Mouse (Mus musculus) forebrain, embryonic 14.5 days (tissue): Measurements from ENCODE around the gene BC005537. TPM values are rescaled to one million over a fixed set of nuclear protein-coding genes. Genes with fewer than 3 reads are reported as not detected.

Experiments
- ATAC-seq: fragments of 200-750 bp; cut with Nextera tagmentation; 2 replicates; pipeline ENCODE4 v1.8.0; 2017; ENCODE audit warnings: mild to moderate bottlenecking, moderate library complexity
- DNase-seq: peaks from one replicate; pipeline ENCODE4 v3.0.0-alpha.2; 2015; ENCODE audit warnings: low spot score
- H3K27ac ChIP-seq: fragments of 300-500 bp; sonication (generic); 2 replicates; pipeline ENCODE4 v1.5.1; 2014; ENCODE audit warnings: low read depth, mild to moderate bottlenecking, control low read depth, low read length, moderate library complexity
- H3K27me3 ChIP-seq: fragments of 300-500 bp; sonication (generic); replicated peaks from 2 replicates; pipeline ENCODE4 v1.6.1; 2014; ENCODE audit warnings: low read length, control low read depth, mixed read lengths; ENCODE audit not compliant: control insufficient read depth, insufficient read depth
- H3K36me3 ChIP-seq: fragments of 300-500 bp; sonication (generic); 2 replicates; pipeline ENCODE4 v1.6.1; 2014; ENCODE audit warnings: low read length, control low read depth; ENCODE audit not compliant: control insufficient read depth, insufficient read depth
- H3K4me1 ChIP-seq: fragments of 300-500 bp; sonication (generic); 2 replicates; pipeline ENCODE4 v1.6.1; 2014; ENCODE audit warnings: antibody characterized with exemption, low read length, control low read depth; ENCODE audit not compliant: control insufficient read depth, insufficient read depth
- H3K4me2 ChIP-seq: fragments of 300-500 bp; sonication (generic); 2 replicates; pipeline ENCODE4 v1.6.1; 2014; ENCODE audit warnings: mild to moderate bottlenecking, control low read depth, low read length
- H3K4me3 ChIP-seq: fragments of 300-500 bp; sonication (generic); 2 replicates; pipeline ENCODE4 v1.5.1; 2014; ENCODE audit warnings: low read depth, low read length, control low read depth
- H3K9ac ChIP-seq: fragments of 300-500 bp; sonication (generic); 2 replicates; pipeline ENCODE4 v1.6.1; 2014; ENCODE audit warnings: mild to moderate bottlenecking, low read length, control low read depth, moderate library complexity
- H3K9me3 ChIP-seq: fragments of 300-500 bp; sonication (generic); replicated peaks from 2 replicates; pipeline ENCODE4 v1.6.1; 2016; ENCODE audit warnings: low read length, control low read depth, mixed read lengths; ENCODE audit not compliant: control insufficient read depth
- WGBS: fragments of 180-500 bp; shearing (Covaris S2); extraction: QIAGEN DNeasy Blood & Tissue Kit; methylation state at CpG from one replicate; pipeline ENCODE4 v1.1.7; 2014; 5-methylcytosine and 5-hydroxymethylcytosine counted together
- polyA plus RNA-seq: library from polyadenylated mRNA; unstranded; fragments of >200 nt; fragmentation: Nextera tagmentation; extraction: Ambion mirVana; gene quantifications from 2 replicates; pipeline ENCODE4 v1.2.1, GENCODE M21; 2014

The BC005537 gene
- polyA plus RNA-seq, 1 experiment from 2014 or later: 50.3 TPM

DNA sequence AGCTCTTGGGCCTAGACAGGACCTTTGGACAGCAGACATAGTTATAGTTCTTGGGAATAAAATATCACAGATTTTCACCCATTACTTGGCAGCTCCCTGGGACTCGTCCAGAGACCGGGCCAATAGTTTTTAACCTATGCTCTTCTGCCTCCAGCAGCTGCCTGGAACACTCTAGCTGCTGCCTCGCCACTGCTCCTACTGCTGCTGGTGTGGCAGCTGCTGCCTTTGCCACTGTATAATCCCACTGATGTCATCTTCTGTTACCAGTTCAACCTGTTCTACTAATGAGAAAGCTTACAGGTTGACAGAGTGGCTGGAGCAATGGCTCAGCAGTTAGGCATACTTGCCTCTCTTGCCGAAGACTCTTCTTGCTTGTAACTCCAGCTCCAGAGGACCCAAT lies 47.9 kb downstream of the BC005537 start:
- H3K4me2 ChIP-seq: no peak overlapping the region
- no peaks in the 10 kb centered on the region for H3K9me3 ChIP-seq
- no peak overlapping the region for H3K9ac ChIP-seq
- H3K4me1 ChIP-seq: peaks cover 3% of the 10 kb centered on the region; the same call in 1 of the 2 replicates
- H3K27me3 ChIP-seq: no peaks in the 10 kb centered on the region
- H3K4me3 ChIP-seq: no peak overlapping the region
- ATAC-seq: no peak
- DNase-seq: no peak
- no peaks in the 10 kb centered on the region for H3K36me3 ChIP-seq
- no peak overlapping the region for H3K27ac ChIP-seq
- WGBS: 81% methylated on average over 4 of the region's 4 CpGs

DNA sequence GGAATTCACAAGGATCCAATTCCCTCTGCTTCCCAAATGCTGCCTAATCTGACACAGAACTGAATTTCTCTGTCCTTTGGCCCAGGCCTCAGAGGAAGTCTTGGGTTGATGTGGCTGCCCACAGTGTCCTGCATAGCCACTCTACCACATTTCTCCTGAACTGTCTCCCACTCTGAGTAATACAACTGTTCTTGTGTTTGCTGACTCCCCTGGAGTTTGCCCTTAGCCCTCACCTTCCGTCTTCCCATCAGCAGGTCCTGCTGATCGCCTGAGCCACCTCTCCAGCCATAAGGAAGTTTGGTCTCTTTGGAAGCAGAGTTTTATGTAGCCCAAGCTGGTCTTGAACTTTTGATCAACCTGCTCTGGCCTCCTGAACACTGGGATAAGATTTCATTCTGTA lies 50.5 kb downstream of the BC005537 start:
- no peak for ATAC-seq

DNA sequence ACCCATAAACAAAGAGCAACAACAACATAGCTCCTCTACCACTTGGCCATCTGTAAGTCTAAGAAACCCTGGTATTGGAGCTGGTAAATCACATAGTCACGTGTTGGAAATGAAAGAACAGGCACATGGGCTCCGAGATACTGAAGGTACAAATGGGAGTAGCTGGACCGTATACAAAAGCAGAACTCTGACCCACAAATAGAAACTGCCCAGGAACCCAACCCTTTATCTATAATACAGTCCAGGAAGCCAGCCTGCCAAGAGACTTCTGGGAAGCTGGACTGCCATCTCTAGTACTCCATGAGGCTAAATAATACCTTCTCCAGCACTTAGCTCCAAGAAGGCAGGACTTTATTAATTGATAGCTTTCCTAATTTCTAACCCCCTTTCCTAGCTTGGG lies 51.1 kb downstream of the BC005537 start:
- ATAC-seq: no peak
- no peaks in the 10 kb centered on the region for H3K4me1 ChIP-seq
- H3K27me3 ChIP-seq: no peaks in the 10 kb centered on the region
- WGBS: 77% methylated on average over 3 of the region's 3 CpGs
- H3K9ac ChIP-seq: no peak overlapping the region
- no peak overlapping the region for H3K27ac ChIP-seq
- no peak overlapping the region for H3K4me3 ChIP-seq
- DNase-seq: no peak
- no peaks in the 10 kb centered on the region for H3K9me3 ChIP-seq
- H3K36me3 ChIP-seq: no peaks in the 10 kb centered on the region
- H3K4me2 ChIP-seq: no peak overlapping the region

More for the DNA sequence above, 50.5 kb downstream of the BC005537 start:
- WGBS: 91% methylated on average over 2 of the region's 2 CpGs
- Histone ChIP-seq H3K4me2 (no peak overlapping the region), H3K27me3 (no peaks in the 10 kb centered on the region), H3K4me1 (no peaks in the 10 kb centered on the region), H3K36me3 (no peaks in the 10 kb centered on the region), H3K4me3 (no peak overlapping the region), H3K9ac (no peak overlapping the region), H3K9me3 (no peaks in the 10 kb centered on the region), H3K27ac (no peak overlapping the region)
- DNase-seq: no peak

DNA sequence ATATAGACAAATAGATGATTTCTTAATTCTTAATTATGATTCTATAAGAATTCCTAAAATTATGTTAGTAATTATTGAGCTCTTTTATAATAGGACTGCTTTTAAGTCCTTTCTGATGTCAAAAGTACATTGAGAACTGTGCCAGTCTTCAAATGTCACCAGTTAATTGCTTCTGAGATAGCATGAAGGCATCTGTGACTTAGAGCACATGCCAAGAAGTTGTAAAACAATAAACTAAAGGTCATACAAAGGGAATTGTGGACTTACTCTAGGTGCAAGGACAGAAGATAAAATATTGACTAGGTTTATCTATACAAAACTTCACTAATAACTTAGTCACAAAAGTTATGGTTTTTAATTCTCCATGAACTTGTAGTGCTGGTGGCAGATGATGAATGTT lies 57.7 kb downstream of the BC005537 start:
- ATAC-seq (no peak), DNase-seq (no peak)
- H3K4me3 ChIP-seq: no peak overlapping the region
- H3K36me3 ChIP-seq: no peaks in the 10 kb centered on the region
- H3K9ac ChIP-seq: no peak overlapping the region
- H3K4me1 ChIP-seq: no peaks in the 10 kb centered on the region
- no peak overlapping the region for H3K27ac ChIP-seq
- H3K27me3 ChIP-seq: no peaks in the 10 kb centered on the region
- no peak overlapping the region for H3K4me2 ChIP-seq
- no peaks in the 10 kb centered on the region for H3K9me3 ChIP-seq

DNA sequence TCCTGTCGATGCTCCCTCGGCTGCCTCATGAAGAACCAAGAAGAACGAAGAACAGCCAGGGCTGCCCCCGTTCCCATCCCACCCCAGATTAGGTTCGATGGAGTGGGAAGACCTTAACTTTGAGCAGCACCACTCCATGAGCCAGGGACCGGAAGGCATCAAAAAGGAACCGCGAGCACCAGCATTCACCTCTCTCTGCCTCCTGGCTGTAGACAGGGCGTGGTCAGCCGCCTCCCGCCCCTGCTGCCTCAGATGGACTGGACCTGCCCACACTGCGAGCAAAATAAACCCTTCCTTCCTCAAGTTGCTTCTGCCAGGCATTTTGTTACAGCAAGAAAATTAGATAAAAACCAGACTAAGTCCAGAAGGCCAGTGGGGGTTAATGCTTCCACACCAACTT lies 59.6 kb downstream of the BC005537 start:
- H3K36me3 ChIP-seq: no peaks in the 10 kb centered on the region
- ATAC-seq (no peak), DNase-seq (no peak)
- WGBS: 80% methylated on average over 12 of the region's 12 CpGs
- H3K9ac ChIP-seq: no peak overlapping the region
- H3K27ac ChIP-seq: no peak overlapping the region
- H3K4me3 ChIP-seq: no peak overlapping the region
- H3K9me3 ChIP-seq: no peaks in the 10 kb centered on the region
- H3K4me1 ChIP-seq: no peaks in the 10 kb centered on the region
- H3K4me2 ChIP-seq: no peak overlapping the region
- H3K27me3 ChIP-seq: no peaks in the 10 kb centered on the region

DNA sequence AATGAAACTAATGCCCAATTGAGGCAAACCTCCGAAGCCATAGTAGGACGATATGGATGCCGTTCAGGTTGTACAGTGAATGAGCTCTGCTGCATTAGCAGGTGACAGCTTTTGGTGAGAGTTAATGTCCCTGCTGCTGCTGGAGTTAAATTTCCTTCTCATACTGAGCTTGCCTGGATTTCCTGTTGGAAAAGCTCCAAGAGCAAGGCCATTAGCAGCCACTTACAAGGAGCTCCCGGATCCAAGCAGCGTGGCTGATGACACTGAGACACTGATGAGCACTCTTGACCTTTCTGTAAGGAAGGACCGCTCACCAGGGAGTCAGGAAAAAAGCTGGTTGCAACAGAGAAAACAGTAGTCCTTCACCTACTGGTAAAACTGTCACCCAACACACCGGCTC lies 60.6 kb downstream of the BC005537 start:
- Histone ChIP-seq H3K4me1 (no peaks in the 10 kb centered on the region), H3K4me2 (no peak overlapping the region), H3K27ac (no peak overlapping the region), H3K36me3 (no peaks in the 10 kb centered on the region), H3K27me3 (no peaks in the 10 kb centered on the region), H3K4me3 (no peak overlapping the region), H3K9me3 (no peaks in the 10 kb centered on the region), H3K9ac (no peak overlapping the region)
- 81% methylated on average over 7 of the region's 7 CpGs for WGBS
- no peak for DNase-seq
- ATAC-seq: no peak

DNA sequence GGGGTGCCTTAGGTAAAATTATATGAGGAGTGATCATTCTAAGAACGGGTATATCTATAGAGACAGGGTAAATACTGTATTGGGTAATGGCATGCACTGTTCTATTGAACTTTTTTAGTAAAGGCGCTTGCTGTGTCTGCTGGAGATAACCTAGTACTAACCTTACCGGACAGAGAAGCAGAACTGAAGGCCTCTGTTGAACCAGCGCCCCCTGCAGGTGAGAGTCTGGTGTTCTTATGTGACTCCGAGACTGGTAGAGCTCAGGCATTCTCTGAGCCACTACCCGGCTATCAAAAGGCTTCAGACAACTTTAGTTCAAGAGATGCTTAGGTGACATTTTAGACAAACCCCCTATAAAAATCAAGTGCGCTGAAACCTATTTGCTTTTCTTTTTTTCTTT lies 61.1 kb downstream of the BC005537 start:
- Histone ChIP-seq H3K4me2 (no peak overlapping the region), H3K4me1 (no peaks in the 10 kb centered on the region), H3K9ac (no peak overlapping the region), H3K27me3 (no peaks in the 10 kb centered on the region), H3K4me3 (no peak overlapping the region), H3K27ac (no peak overlapping the region), H3K36me3 (no peaks in the 10 kb centered on the region), H3K9me3 (no peaks in the 10 kb centered on the region)
- ATAC-seq: no peak
- 62% methylated on average over 7 of the region's 7 CpGs for WGBS
- DNase-seq: peak; percentile 8

Other genes starting within 250 kb of the BC005537 start
- gene Ripor2, start 219.5 kb upstream of the BC005537 start, polyA plus RNA-seq: 16.9 and 21.0 TPM in 2 replicates
- gene Armh2, start 60.4 kb upstream of the BC005537 start, polyA plus RNA-seq: not detected in 2 replicates
- gene Gmnn, start 39.7 kb upstream of the BC005537 start, polyA plus RNA-seq: 44.9 and 65.6 TPM in 2 replicates
- gene Acot13, start 29.9 kb downstream of the BC005537 start, polyA plus RNA-seq: 66.1 and 73.3 TPM in 2 replicates
- 44.9 and 45.1 TPM in 2 replicates for gene Tdp2, start 30.0 kb downstream of the BC005537 start, polyA plus RNA-seq
- gene D130043K22Rik, start 43.5 kb downstream of the BC005537 start, polyA plus RNA-seq: 1.4 and 2.6 TPM in 2 replicates
- 7.5 and 8.0 TPM in 2 replicates for gene Aldh5a1, start 136.0 kb downstream of the BC005537 start, polyA plus RNA-seq
- gene Gpld1, start 141.5 kb downstream of the BC005537 start, polyA plus RNA-seq: 0.67 and 0.99 TPM in 2 replicates
- gene Mrs2, start 218.7 kb downstream of the BC005537 start, polyA plus RNA-seq: 15.8 and 18.1 TPM in 2 replicates